In the genomic region with DNA sequence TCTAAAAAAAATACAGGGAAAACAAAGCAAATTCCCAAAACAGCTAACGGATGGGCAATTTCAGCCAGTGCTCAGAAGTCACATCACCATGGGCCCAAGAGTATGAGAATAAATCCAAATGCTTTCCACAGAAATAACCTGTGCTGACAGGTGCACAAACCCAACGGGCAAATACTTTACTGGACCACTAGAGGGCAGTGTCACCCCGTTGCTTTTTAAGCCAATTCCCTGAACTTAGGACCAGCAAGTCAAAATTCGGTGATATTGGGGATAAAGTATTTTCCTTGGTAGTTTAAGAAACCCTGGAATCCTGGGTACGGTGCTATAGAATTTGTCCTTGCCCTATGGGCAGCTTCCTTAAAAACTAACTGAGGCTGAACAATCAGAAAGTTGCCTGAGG, we compare ENCODE assay signal across 8 mouse cellular contexts. TPM values are rescaled to one million over a fixed set of nuclear protein-coding genes. Genes with fewer than 3 reads are reported as not detected.
A peak's percentile ranks its signal among the peaks of the same experiment; 100 is the strongest.
DNase-seq lines count a peak whose midpoint lies in the region; ATAC-seq lines count a peak whose summit lies in the region.

No protein-coding gene starts in this region.

- H3K4me1 ChIP-seq in embryonic facial prominence, embryonic 11.5 days (ENCODE audit: control insufficient read depth, insufficient read depth, low read length): no peaks in the 10 kb centered on the region

- no peak for ATAC-seq in CD4-positive, CD25-positive, alpha-beta regulatory T cell, adult 4 months
- ATAC-seq in embryonic facial prominence, embryonic 11.5 days (replicated peaks; ENCODE audit: insufficient number of reproducible peaks, low FRiP score, low TSS enrichment, low read depth): no peak
- ATAC-seq in megakaryocyte, adult 5-6 weeks (ENCODE audit: poor library complexity, severe bottlenecking): peak; percentile 59; the same call in 1 of the 2 replicates

- H3K9ac ChIP-seq in embryonic facial prominence, embryonic 11.5 days (replicated peaks; ENCODE audit: low read length): no peak overlapping the region

- no peaks in the 10 kb centered on the region for H3K9me3 ChIP-seq in embryonic facial prominence, embryonic 11.5 days (replicated peaks; ENCODE audit: control insufficient read depth, low read length)

- no peak overlapping the region for H3K27ac ChIP-seq in embryonic facial prominence, embryonic 11.5 days (replicated peaks; ENCODE audit: low read depth, low read length)

- H3K4me2 ChIP-seq in embryonic facial prominence, embryonic 11.5 days (ENCODE audit: low read depth, low read length): no peak overlapping the region

- DNase-seq in CD4-positive, CD25-positive, alpha-beta regulatory T cell, adult 2 months (ENCODE audit: low read depth, low spot score): peak; percentile 85
- peak; percentile 70 for DNase-seq in urinary bladder, postnatal 25 days (ENCODE audit: low spot score)
- DNase-seq in urinary bladder, adult 2 months (ENCODE audit: low spot score): no peak
- DNase-seq in embryonic facial prominence, embryonic 11.5 days (ENCODE audit: low spot score): peak; percentile 83
- peak; percentile 57 to 85 for DNase-seq in kidney, postnatal 36 days
- DNase-seq in spleen, adult 18-20 months: peak; percentile 22 to 68

- H3K36me3 ChIP-seq in embryonic facial prominence, embryonic 11.5 days (replicated peaks; ENCODE audit: control insufficient read depth, insufficient read depth, low read depth, low read length): no peaks in the 10 kb centered on the region; the same call in 1 of the 2 replicates

- 16% methylated on average over 5 of the region's 5 CpGs for whole genome bisulfite sequencing in embryonic facial prominence, embryonic 11.5 days

- H3K4me3 ChIP-seq in embryonic facial prominence, embryonic 11.5 days (ENCODE audit: low read depth, low read length): no peak overlapping the region

- no peaks in the 10 kb centered on the region for H3K27me3 ChIP-seq in embryonic facial prominence, embryonic 11.5 days (ENCODE audit: control insufficient read depth, insufficient read depth, low read length)

RNA-seq across cellular contexts. Expression of a gene that starts 29.3 kb away (rescaled TPM):
- 1 to 10 TPM; 3.4 to 4.3 TPM for polyA plus RNA-seq in CD4-positive, CD25-positive, alpha-beta regulatory T cell, adult 4 months (2017; shearing (Covaris generic))
- polyA plus RNA-seq in urinary bladder, adult 2 months (2012; rRNA removed): 36.7 and 39.8 TPM in 2 replicates
- polyA plus RNA-seq in embryonic facial prominence, embryonic 11.5 days (2014; fragmentation: Nextera tagmentation; extraction: Ambion mirVana): 7.1 and 8.2 TPM in 2 replicates
- total RNA-seq in megakaryocyte, adult 5-6 weeks (2015): 4.2 and 5.4 TPM in 2 replicates
- 4.2 and 5.4 TPM in 2 replicates for total RNA-seq in megakaryocyte, adult 5-6 weeks (2017)
